Mouse (Mus musculus) urinary bladder, adult 18-20 months (tissue): ENCODE results near the gene Ppt1.

ENCODE experiments used
- DNase-seq, 2 experiments: peaks; one replicate each; pipeline ENCODE4 v3.0.0; 2022; ENCODE audit warnings: low spot score in 2 of 2, mixed read lengths in 2 of 2

Ppt1 gene

GRCm38 (mm10) chr4:122870027-122870426 lies 34.0 kb downstream of the Ppt1 start:
- DNase-seq = no peak

GRCm38 (mm10) chr4:122870741-122871140 lies 34.7 kb downstream of the Ppt1 start:
- DNase-seq = no peak

GRCm38 (mm10) chr4:122871269-122871668 lies 35.2 kb downstream of the Ppt1 start:
- no peak for DNase-seq

- DNase-seq = no peak
Measured at GRCm38 (mm10) chr4:122871989-122872388, 35.9 kb downstream of the Ppt1 start.

- no peak for DNase-seq
Measured at GRCm38 (mm10) chr4:122873003-122873402, 37.0 kb downstream of the Ppt1 start.

- no peak for DNase-seq
Measured at GRCm38 (mm10) chr4:122873512-122873911, 37.5 kb downstream of the Ppt1 start.

GRCm38 (mm10) chr4:122878333-122879070 lies 42.5 kb downstream of the Ppt1 start:
- DNase-seq = no peak

GRCm38 (mm10) chr4:122882544-122882943 lies 46.5 kb downstream of the Ppt1 start:
- no peak for DNase-seq

GRCm38 (mm10) chr4:122883294-122883693 lies 47.3 kb downstream of the Ppt1 start:
- no peak for DNase-seq

GRCm38 (mm10) chr4:122884051-122884450 lies 48.0 kb downstream of the Ppt1 start:
- DNase-seq = no peak

- no peak for DNase-seq
Measured at GRCm38 (mm10) chr4:122884481-122885340, 48.7 kb downstream of the Ppt1 start.

- DNase-seq = peak; percentile 88 to 99
Measured at GRCm38 (mm10) chr4:122885768-122886578, 49.9 kb downstream of the Ppt1 start, which contains the start of gene Cap1. TSS of gene Cap1 (minus strand) at chr4:122886056.

GRCm38 (mm10) chr4:122886579-122887254 lies 50.7 kb downstream of the Ppt1 start:
- no peak for DNase-seq

GRCm38 (mm10) chr4:122887336-122887735 lies 51.3 kb downstream of the Ppt1 start:
- DNase-seq = no peak

GRCm38 (mm10) chr4:122890881-122891481 lies 54.9 kb downstream of the Ppt1 start:
- peak in 1 of 2 experiments; percentile 40 for DNase-seq

GRCm38 (mm10) chr4:122891597-122891996 lies 55.6 kb downstream of the Ppt1 start:
- no peak for DNase-seq

GRCm38 (mm10) chr4:122892157-122892556 lies 56.1 kb downstream of the Ppt1 start:
- DNase-seq = no peak

- no peak for DNase-seq
Measured at GRCm38 (mm10) chr4:122897750-122898149, 61.7 kb downstream of the Ppt1 start.

GRCm38 (mm10) chr4:122898313-122898712 lies 62.3 kb downstream of the Ppt1 start:
- DNase-seq = peak; percentile 37 to 39

GRCm38 (mm10) chr4:122902156-122902555 lies 66.1 kb downstream of the Ppt1 start:
- no peak for DNase-seq

GRCm38 (mm10) chr4:122903709-122904108 lies 67.7 kb downstream of the Ppt1 start:
- no peak for DNase-seq
